Mouse (Mus musculus): Measurements from ENCODE around the gene Synpo2. TPM values are rescaled to one million over a fixed set of nuclear protein-coding genes. Genes with fewer than 3 reads are reported as not detected.

The Synpo2 gene
- polyA plus RNA-seq, 1 experiment from 2014 or later, result 2.2 TPM

- Histone ChIP-seq H3K4me1 (ENCODE audit: insufficient read depth, low read depth, low read length) (no peaks in the 10 kb centered on the region), H3K27me3 (replicated peaks; ENCODE audit: insufficient read depth, low read length) (no peaks in the 10 kb centered on the region), H3K9ac (replicated peaks; ENCODE audit: low read depth) (no peak overlapping the region), H3K4me2 (replicated peaks; ENCODE audit: low read depth, low read length) (no peak overlapping the region), H3K36me3 (ENCODE audit: insufficient read depth, low read length) (no peaks in the 10 kb centered on the region), H3K4me3 (ENCODE audit: low read depth, low read length) (no peak overlapping the region), H3K27ac (ENCODE audit: low read length) (no peak overlapping the region), H3K9me3 (ENCODE audit: low read length) (no peaks in the 10 kb centered on the region)
- 25% methylated on average over 6 of the region's 6 CpGs for WGBS
- ATAC-seq (peak; percentile 63), DNase-seq (ENCODE audit: low spot score) (peak; percentile 51)
- TF ChIP-seq EP300 (IDR thresholded peaks at IDR 0.05), result no peak
- TF ChIP-seq CTCF (IDR thresholded peaks at IDR 0.05), result peak; percentile 67
Measured at GRCm38 (mm10) chr3:123158579-123158978, 77.4 kb downstream of the Synpo2 start.

DNA sequence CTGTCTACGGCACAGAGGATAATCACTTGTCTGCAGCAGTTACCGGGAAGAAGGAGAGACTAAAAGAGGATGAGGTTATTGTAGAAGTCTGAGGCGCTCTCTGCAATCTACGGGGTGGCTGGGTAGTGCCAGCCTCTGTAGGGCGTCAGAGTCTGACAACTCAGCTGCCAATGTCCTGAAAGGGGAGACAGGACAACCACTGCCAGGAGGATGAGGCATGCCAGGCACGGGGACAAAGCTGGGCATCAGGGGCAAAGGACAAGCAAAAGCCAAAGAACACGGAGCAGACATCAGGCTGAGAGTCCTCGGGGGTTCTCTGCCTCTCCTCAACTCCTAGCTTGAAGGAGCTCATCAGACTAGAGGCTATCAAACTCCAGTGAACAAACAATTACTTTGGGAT lies 82.6 kb downstream of the Synpo2 start:
- H3K4me2 ChIP-seq (replicated peaks; ENCODE audit: low read depth, low read length), result no peak overlapping the region
- TF ChIP-seq CTCF (IDR thresholded peaks at IDR 0.05) (no peak), EP300 (IDR thresholded peaks at IDR 0.05) (no peak)
- no peak for ATAC-seq
- no peak for DNase-seq (ENCODE audit: low spot score)
- no peak overlapping the region for H3K4me3 ChIP-seq (ENCODE audit: low read depth, low read length)
- H3K27me3 ChIP-seq (replicated peaks; ENCODE audit: insufficient read depth, low read length), result no peaks in the 10 kb centered on the region
- no peaks in the 10 kb centered on the region for H3K9me3 ChIP-seq (ENCODE audit: low read length)
- 75% methylated on average over 8 of the region's 8 CpGs for WGBS
- H3K4me1 ChIP-seq (ENCODE audit: insufficient read depth, low read depth, low read length), result no peaks in the 10 kb centered on the region
- no peak overlapping the region for H3K27ac ChIP-seq (ENCODE audit: low read length)
- no peak overlapping the region for H3K9ac ChIP-seq (replicated peaks; ENCODE audit: low read depth)
- H3K36me3 ChIP-seq (ENCODE audit: insufficient read depth, low read length), result no peaks in the 10 kb centered on the region

DNA sequence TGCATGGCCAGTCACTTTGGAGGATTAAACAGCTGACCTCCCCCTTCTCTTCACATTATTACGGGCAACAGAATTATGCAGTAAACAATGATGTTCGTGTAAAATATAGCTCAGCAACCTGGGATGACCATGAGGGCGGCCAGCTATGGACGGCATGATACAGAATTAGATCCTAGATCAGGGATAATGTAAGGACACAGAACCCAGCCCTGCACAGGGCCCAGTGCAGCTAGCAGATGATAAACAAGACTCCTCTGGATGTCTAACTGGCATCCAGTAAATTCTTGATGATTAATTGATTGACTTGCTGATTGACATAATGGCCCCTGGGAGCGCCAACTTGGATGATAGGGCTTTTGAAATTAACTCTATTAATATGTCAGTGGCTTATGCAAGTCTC lies 83.0 kb downstream of the Synpo2 start:
- no peaks in the 10 kb centered on the region for H3K4me1 ChIP-seq (ENCODE audit: insufficient read depth, low read depth, low read length)
- H3K4me2 ChIP-seq (replicated peaks; ENCODE audit: low read depth, low read length), result no peak overlapping the region
- WGBS, result 76% methylated on average over 5 of the region's 5 CpGs
- no peak for DNase-seq (ENCODE audit: low spot score)
- H3K27me3 ChIP-seq (replicated peaks; ENCODE audit: insufficient read depth, low read length), result no peaks in the 10 kb centered on the region
- ATAC-seq, result no peak
- H3K4me3 ChIP-seq (ENCODE audit: low read depth, low read length), result no peak overlapping the region
- no peak for TF ChIP-seq CTCF (IDR thresholded peaks at IDR 0.05)
- TF ChIP-seq EP300 (IDR thresholded peaks at IDR 0.05), result no peak
- H3K9ac ChIP-seq (replicated peaks; ENCODE audit: low read depth), result no peak overlapping the region
- no peak overlapping the region for H3K27ac ChIP-seq (ENCODE audit: low read length)
- H3K9me3 ChIP-seq (ENCODE audit: low read length), result no peaks in the 10 kb centered on the region
- no peaks in the 10 kb centered on the region for H3K36me3 ChIP-seq (ENCODE audit: insufficient read depth, low read length)

- TF ChIP-seq EP300 (IDR thresholded peaks at IDR 0.05) (no peak), CTCF (IDR thresholded peaks at IDR 0.05) (no peak)
- H3K4me2 ChIP-seq (replicated peaks; ENCODE audit: low read depth, low read length), result no peak overlapping the region
- DNase-seq (ENCODE audit: low spot score) (no peak), ATAC-seq (no peak)
- H3K36me3 ChIP-seq (ENCODE audit: insufficient read depth, low read length), result no peaks in the 10 kb centered on the region
- WGBS, result 52% methylated on average over 8 of the region's 8 CpGs
- no peaks in the 10 kb centered on the region for H3K27me3 ChIP-seq (replicated peaks; ENCODE audit: insufficient read depth, low read length)
- no peak overlapping the region for H3K4me3 ChIP-seq (ENCODE audit: low read depth, low read length)
- no peaks in the 10 kb centered on the region for H3K4me1 ChIP-seq (ENCODE audit: insufficient read depth, low read depth, low read length)
- H3K27ac ChIP-seq (ENCODE audit: low read length), result no peak overlapping the region
- H3K9ac ChIP-seq (replicated peaks; ENCODE audit: low read depth), result no peak overlapping the region
- H3K9me3 ChIP-seq (ENCODE audit: low read length), result no peaks in the 10 kb centered on the region
Measured at GRCm38 (mm10) chr3:123150523-123151135, 85.3 kb downstream of the Synpo2 start.

DNA sequence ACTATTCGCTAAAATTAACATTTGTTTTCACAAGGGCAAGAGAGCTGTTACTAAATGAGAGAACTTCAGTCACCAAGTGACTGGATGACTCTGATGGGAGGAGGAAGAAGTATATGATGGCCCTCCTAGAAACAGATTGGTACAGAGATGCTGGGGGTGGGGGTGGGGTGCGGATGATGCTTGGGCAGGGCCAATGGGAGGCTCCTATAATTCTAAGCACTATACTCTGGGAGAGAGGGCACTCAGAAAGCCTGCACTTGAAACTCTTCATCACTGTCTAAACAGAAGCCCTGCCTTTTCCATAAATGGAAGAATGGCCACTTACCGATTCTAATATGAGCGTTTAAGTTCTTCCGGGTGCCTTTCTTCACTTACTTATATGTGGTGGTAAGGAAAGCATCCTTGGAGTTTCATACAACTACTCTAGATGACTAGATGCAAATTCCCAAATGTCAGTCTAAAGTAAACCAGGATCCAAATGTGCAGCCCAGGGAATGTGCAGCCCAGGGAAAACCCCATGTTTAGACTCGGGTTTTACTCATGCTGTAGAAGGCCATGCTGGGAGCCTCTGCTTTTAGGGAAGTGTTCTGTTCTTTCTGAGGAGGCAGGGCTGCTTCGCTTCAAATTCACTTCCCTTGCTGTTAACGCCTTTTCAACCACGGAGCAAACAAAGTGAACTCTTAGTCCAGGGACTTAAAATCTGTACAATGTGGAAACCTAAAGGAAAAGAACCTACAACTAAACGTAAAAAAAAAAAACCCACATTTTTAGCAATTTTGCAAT lies 86.4 kb downstream of the Synpo2 start:
- Histone ChIP-seq H3K36me3 (ENCODE audit: insufficient read depth, low read length) (no peaks in the 10 kb centered on the region), H3K27ac (ENCODE audit: low read length) (no peak overlapping the region), H3K4me1 (ENCODE audit: insufficient read depth, low read depth, low read length) (no peaks in the 10 kb centered on the region), H3K27me3 (replicated peaks; ENCODE audit: insufficient read depth, low read length) (no peaks in the 10 kb centered on the region), H3K9ac (replicated peaks; ENCODE audit: low read depth) (no peak overlapping the region), H3K4me2 (replicated peaks; ENCODE audit: low read depth, low read length) (no peak overlapping the region), H3K9me3 (ENCODE audit: low read length) (no peaks in the 10 kb centered on the region), H3K4me3 (ENCODE audit: low read depth, low read length) (no peak overlapping the region)
- no peak for DNase-seq (ENCODE audit: low spot score)
- WGBS, result 47% methylated on average over 10 of the region's 10 CpGs
- no peak for TF ChIP-seq CTCF (IDR thresholded peaks at IDR 0.05)
- TF ChIP-seq EP300 (IDR thresholded peaks at IDR 0.05), result no peak
- ATAC-seq, result no peak

DNA sequence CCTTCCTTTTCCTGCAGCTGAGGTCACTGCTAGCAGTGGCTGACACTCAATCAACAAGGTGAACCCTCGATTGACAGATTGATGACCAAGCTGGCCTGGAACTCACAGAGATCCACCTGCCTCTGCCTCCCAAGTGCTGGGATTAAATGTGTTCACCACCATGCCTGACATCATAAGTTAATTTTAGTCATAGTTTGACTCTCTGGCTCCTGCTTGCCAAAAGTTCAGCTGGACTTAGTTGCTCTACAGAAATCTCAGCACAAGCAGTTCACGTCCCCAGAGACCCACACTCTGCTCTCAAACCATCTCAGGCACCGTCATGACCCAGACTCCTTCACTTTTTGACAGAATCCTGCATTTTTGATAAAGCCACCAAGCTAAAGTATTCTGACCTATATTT lies 87.3 kb downstream of the Synpo2 start:
- Histone ChIP-seq H3K4me3 (ENCODE audit: low read depth, low read length) (no peak overlapping the region), H3K4me1 (ENCODE audit: insufficient read depth, low read depth, low read length) (no peaks in the 10 kb centered on the region), H3K36me3 (ENCODE audit: insufficient read depth, low read length) (no peaks in the 10 kb centered on the region), H3K9me3 (ENCODE audit: low read length) (no peaks in the 10 kb centered on the region), H3K4me2 (replicated peaks; ENCODE audit: low read depth, low read length) (no peak overlapping the region), H3K9ac (replicated peaks; ENCODE audit: low read depth) (no peak overlapping the region), H3K27ac (ENCODE audit: low read length) (no peak overlapping the region), H3K27me3 (replicated peaks; ENCODE audit: insufficient read depth, low read length) (no peaks in the 10 kb centered on the region)
- ATAC-seq (no peak), DNase-seq (ENCODE audit: low spot score) (no peak)
- WGBS, result 82% methylated on average over 3 of the region's 3 CpGs
- TF ChIP-seq CTCF (IDR thresholded peaks at IDR 0.05), result no peak

Data from lung, postnatal 0 days (tissue).